Mouse (Mus musculus) spleen, embryonic (tissue): ENCODE results near the gene Rplp0.
"Not testable (repeated sequence)": the region's sequence is repeated elsewhere in the genome, so short reads cannot be mapped to it uniquely, and the experiment has no call there.

Experiments used
- CTCF ChIA-PET: fragments of 350-600 bp; sonication (Branson Sonifier 250); formaldehyde crosslinking; loops from one replicate; lab custom pipeline; 2022; lab: Charles Lee

Gene Rplp0

DNA sequence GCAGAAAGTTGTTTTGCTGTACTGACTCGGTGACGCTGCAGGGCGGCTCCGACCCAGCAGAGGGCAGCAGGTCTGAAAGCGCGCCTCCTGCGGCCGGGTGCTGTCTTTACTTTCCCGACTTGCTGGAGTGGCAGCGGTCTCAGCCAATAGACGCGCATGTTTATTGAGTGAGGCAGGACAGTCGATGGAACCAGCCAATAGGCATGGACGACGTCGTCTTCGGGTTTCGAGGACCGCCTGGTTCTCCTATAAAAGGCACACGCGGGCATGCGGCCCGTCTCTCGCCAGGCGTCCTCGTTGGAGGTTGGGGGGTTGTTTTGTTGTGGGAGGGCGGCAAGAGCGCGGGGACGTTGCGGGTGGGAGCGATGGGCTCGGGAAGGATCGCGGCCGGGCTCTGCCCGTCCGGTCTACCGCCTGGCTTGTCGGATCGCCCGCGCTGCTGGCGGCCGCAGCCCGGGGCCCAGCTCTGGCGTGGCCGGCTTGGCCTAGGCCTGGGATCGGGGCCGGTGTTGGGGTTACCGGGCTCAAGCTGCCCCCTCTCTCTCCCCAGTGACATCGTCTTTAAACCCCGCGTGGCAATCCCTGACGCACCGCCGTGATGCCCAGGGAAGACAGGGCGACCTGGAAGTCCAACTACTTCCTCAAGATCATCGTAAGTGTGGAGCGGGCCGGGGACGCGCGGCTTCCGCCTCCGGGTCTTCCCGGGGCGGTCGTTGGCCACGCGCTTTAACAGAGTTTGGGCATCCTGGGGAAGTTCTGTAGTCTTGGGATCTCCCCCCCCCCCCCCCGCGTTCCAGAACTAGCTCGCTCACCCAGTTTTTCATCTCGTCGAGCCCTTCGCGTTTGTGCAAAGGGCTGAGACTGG lies at the start of gene Rplp0:
Rplp0 (plus strand) TSS at position 231 of the 865 bp plus-strand sequence.
- CTCF ChIA-PET = no interaction called here

- CTCF ChIA-PET = interaction anchor here (0.8 to 2.5 kb wide), 2 partner anchors 26 to 28 kb away, joined by 4 to 14 read pairs; no protein-coding TSS in a partner anchor
Observed at GRCm38 (mm10) chr5:115509790-115510689, 49.2 kb upstream of the Rplp0 start.

GRCm38 (mm10) chr5:115512375-115512774 lies 46.9 kb upstream of the Rplp0 start:
- CTCF ChIA-PET = no interaction called here

GRCm38 (mm10) chr5:115513246-115513645 lies 46.0 kb upstream of the Rplp0 start:
- CTCF ChIA-PET = no interaction called here

DNA sequence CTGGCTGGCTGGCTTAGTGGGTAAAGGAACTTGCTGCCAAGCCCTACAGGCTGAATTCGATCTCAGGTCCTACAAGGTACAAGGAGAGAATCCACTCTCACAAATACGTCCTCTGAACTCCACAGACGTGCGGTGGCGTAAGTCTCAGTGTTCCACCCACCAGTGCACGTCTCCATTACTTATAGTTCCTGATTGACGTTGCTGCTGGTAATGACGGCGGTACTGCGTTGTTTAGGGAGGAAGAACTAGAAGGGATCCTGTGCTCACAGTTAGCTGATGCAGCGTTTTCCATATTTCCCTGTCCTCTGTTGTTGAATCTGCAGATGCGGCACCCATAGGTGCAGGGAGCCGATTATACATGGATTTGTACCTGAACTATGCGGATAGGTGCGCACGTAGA lies 45.5 kb upstream of the Rplp0 start:
- CTCF ChIA-PET = no interaction called here

- CTCF ChIA-PET = no interaction called here
Observed at GRCm38 (mm10) chr5:115514346-115514745, 44.9 kb upstream of the Rplp0 start.

DNA sequence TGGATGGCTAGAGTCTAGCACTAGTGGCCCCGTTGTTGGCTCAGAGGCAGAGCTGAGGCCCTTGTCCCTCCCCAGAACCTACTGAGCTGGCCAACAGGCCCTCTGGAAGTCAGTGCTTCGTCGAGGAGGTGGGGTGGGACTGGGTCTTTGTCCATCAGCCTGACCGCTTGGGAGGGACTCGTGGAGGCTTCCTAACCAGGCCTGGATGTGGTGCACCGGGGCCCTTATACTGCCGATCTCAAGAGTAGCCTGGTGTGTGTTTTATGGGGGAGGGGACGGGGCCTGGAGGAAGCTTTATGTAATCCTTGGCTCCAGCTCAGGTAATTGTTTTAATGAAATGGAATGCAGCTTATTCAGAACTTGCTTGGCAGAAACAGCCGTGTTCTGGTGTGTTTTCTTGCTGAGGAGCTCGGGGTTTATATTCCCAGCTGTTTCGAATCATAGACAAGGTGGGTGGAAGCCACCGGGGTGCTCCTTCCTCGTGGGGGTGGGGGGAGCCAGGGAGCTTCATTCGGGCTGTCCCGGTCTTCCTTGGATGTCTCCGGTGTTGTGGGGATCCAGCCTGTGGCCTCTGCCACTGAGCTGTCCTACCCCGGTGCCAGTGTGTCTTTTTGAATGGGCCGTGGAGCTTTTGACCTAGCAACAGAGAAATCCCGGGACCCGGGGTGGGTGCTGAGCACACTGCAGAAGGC lies 44.2 kb upstream of the Rplp0 start:
- CTCF ChIA-PET = no interaction called here

GRCm38 (mm10) chr5:115516081-115516907 lies 43.0 kb upstream of the Rplp0 start:
- CTCF ChIA-PET = no interaction called here

GRCm38 (mm10) chr5:115516908-115517307 lies 42.4 kb upstream of the Rplp0 start:
- CTCF ChIA-PET = no interaction called here

DNA sequence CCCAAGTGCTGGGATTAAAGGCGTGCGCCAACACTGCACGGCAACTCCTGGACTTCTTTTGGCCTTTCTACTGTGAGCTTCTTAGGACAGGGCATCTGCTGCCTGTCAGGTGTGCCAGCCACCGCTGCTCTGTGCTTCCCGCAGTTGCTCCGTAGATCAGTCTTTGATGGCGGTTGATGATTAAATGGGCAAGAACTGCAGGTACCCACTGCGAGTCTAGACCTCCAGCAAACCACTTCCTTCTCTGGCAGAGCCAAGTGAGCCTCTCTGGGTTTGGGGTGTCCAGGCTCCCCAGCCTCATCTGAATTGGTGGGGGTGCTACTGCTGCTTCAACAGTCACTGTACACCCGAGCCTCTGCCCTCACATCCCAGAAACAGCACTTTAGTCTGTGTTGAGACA lies 41.8 kb upstream of the Rplp0 start:
- CTCF ChIA-PET = no interaction called here

DNA sequence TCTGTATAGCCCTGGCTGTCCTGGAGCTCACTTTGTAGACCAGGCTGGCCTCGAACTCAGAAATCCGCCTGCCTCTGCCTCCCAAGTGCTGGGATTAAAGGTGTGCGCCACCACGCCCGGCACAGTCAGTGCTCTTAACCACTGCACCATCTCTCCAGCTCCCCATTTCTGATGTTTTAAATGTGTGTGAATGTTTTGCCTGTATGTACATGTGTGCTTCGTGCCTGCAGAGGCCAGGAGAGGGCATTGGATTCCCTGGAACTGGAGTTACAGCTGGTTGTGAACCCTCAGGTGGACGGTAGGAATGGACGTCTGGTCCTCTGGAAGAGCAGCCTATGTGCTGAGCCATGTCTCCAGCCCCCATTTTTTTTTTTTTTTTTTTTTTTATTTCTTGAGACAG lies 41.1 kb upstream of the Rplp0 start:
- CTCF ChIA-PET = not testable (repeated sequence)

DNA sequence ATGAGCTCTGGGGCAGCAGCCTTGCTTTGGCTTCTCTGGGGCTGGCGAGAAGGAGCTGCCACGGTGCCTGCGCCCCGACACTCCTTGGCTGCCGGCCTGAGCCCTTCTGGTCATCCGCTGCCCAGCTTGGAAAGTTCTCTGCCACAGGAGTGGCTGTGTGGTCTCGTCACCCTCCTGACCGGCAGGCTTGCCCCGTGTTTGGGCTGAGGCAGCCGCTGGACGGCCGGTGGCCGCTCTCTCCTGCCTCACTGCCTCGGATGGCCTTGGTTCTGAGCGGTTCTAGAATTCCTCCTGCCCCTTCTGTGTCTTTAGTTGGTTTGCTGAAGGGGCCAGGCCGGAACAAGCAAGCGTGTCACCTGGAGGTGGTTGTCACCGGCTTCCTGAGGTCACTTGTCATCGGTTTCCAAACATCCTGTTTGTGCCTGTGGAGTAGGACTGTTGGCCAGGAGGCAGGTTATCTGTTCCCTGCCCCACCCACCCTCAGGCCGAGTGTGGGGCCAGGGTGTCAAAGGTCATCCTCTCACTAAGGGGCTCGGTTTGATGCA lies 38.9 kb upstream of the Rplp0 start:
- CTCF ChIA-PET = interaction anchor here (1.6 kb wide), 1 partner anchor 18 kb away, joined by 3 read pairs; no protein-coding TSS in a partner anchor

GRCm38 (mm10) chr5:115521553-115522461 lies 37.5 kb upstream of the Rplp0 start:
- CTCF ChIA-PET = interaction anchor here (0.6 to 0.7 kb wide), 3 partner anchors 8 to 16 kb away, joined by 3 to 10 read pairs (median 8); no protein-coding TSS in a partner anchor

GRCm38 (mm10) chr5:115522531-115522930 lies 36.7 kb upstream of the Rplp0 start:
- CTCF ChIA-PET = no interaction called here

GRCm38 (mm10) chr5:115522981-115523499 lies 36.2 kb upstream of the Rplp0 start:
- CTCF ChIA-PET = no interaction called here

GRCm38 (mm10) chr5:115523971-115524370 lies 35.3 kb upstream of the Rplp0 start:
- CTCF ChIA-PET = no interaction called here

GRCm38 (mm10) chr5:115524471-115524870 lies 34.8 kb upstream of the Rplp0 start:
- CTCF ChIA-PET = no interaction called here

DNA sequence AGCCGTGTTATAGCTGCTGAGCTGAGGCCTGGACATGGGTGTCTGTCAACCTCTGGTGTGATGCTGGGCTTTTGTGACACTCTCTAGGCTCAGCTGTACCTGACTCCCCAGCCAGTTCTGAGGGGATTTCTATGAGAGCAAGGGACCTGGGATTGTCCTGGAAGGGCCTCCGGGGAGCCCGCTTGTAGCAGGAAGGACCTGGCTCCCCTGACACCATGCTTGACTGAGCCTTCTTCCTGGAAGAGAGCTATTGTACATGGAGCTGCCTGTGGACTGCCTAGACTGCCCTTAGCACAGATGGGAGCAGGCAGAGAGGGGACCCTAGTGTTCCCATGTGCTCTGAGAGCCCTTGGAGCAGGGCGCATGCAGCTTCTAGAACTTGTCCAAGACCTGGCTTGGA lies 33.9 kb upstream of the Rplp0 start:
- CTCF ChIA-PET = no interaction called here

GRCm38 (mm10) chr5:115525943-115526342 lies 33.3 kb upstream of the Rplp0 start:
- CTCF ChIA-PET = no interaction called here
